Mouse (Mus musculus): ENCODE results near the gene Dab2ip.

Dab2ip gene

GRCm38 (mm10) chr2:35652984-35653383 is 94.9 kb downstream of the Dab2ip start:
- no peak for DNase-seq (ENCODE audit: low read depth, low spot score)

GRCm38 (mm10) chr2:35654795-35655194 is 96.7 kb downstream of the Dab2ip start:
- DNase-seq (ENCODE audit: low read depth, low spot score): no peak

DNA sequence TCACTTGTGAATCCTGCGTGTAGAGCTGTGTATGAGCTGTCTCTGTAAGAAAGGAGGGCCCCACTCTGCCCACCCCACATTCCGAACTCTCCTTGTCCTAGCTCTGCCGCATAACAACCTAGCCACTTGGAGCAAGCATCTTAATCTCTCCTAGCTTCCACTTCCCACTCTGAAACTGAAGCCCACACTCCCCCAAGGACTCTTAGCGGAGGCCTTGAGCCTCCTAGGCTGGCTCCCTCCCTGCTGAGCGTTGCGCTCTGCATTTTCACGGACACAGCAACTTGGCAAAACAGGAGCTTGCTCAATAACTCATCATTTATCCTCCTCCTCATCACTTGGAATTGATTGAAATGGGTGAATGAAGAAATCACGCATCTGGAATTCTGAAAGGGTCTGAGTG is 97.9 kb downstream of the Dab2ip start:
- no peak for DNase-seq (ENCODE audit: low read depth, low spot score)

DNA sequence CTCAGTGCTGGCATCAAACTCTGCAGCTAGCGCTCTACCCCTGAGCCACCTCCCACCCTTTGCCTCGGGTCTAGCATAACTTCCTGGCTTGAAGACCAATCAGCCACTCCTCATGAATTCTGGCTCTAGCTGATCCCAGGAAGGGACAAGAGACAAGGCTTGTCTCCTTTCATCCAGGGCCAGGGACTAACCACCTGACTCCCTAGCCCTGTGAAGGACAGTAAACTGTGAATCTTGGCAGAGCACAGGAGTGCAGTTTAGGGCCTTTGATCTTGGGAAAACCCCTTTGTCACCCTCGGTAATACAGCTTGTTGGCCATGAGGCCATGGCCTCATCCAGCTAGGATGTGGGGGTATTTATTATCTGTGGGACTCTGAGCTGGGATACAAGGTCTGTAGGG is 100.2 kb downstream of the Dab2ip start:
- DNase-seq (ENCODE audit: low read depth, low spot score): no peak

DNA sequence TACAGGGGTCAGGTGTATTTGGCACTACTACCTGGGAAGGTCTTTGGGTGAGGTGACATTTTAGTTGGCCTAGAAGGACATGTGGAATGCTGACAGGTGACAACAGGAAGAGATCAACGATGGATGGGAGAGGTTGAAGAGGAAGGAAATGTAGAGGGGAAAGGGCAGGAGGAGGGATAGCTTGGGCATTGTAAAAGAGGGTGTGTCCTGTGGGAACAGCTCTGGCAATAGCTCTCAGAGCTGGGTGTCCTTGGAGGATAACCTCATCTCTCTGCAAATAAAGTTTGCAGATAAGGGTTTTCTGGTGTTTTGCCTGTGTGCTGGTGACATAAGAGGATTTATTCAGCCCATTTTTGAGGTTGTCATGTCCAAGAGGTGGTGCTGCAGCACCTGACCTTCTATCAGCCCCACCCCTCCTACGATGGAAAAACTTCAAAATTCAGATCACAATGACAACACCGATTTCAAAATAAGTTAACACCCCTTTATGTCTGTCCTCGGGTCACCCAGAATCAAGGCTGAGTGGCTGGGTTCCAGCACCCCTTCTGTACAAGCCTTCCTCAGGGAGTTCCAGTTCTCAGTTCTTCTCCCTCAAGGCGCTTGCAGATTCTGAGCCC is 101.6 kb downstream of the Dab2ip start:
- DNase-seq (ENCODE audit: low read depth, low spot score): no peak

GRCm38 (mm10) chr2:35660953-35661374 is 102.9 kb downstream of the Dab2ip start:
- DNase-seq (ENCODE audit: low read depth, low spot score): peak; percentile 81

DNA sequence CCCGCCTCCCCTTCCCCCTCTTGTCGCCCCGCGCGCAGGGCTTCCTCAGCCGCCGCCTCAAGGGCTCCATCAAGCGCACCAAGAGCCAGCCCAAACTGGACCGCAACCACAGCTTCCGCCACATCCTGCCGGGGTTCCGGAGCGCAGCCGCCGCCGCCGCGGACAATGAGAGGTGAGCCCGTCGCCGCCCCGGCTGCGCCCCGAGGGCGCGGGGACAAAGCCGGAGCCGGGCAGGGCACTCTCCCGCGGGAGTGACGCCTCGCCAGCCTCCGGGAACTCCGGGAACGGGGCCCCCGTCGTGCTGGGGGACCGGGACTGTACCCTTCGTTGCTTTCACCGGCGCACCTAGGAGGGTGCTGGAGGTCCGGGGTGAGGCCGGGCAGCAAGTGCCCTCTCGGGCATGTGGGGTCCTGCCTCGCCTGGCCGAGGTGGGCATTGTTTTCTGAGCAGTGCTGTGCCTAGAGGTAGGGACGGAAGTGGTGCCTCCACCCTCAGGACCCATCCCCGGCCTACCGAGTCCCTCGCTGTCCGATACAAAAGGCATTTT is 103.5 kb downstream of the Dab2ip start:
- DNase-seq (ENCODE audit: low read depth, low spot score): no peak

- no peak for DNase-seq (ENCODE audit: low read depth, low spot score)
These were observed 104.0 kb downstream of the Dab2ip start for GRCm38 (mm10) chr2:35662001-35662491.

DNA sequence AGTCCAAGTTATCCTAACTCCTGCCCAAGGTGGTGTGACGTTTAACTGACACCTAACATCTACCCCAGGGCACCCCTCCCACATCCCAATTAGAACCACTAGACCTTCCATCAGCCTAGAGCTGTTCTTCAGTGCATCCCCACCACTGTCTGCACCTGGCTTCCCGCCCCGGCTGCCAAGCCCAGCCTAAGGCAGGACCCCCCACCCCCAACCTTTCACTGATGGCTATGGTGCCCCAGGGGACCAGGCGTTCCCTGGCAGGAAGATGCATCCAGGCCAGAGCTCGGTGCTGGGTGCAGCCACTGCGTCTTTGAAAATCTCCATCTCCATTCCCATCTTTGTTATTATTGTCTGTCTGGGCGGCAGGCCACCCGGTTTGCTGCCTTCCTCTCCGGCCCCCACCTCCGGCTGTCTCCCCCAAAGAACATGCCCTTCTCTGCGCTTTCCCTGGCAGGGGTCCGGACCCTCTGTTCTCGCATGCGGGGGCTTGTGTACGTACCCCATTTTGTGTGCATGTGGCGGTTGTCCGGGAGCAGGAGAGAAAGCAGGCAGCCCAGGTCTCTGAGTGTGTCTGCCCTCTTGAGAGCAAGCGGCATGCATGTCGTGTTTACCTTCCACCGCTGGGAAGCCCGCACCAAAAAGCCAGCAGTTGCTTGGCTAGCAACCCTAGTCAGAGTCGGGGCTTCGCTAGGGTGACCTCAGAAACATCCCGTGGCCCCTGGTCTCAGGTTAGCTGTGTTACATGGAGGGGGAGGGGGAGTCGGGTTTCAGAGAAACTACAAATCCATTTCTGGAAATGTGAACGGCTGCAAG is 104.9 kb downstream of the Dab2ip start:
- no peak for DNase-seq (ENCODE audit: low read depth, low spot score)

DNA sequence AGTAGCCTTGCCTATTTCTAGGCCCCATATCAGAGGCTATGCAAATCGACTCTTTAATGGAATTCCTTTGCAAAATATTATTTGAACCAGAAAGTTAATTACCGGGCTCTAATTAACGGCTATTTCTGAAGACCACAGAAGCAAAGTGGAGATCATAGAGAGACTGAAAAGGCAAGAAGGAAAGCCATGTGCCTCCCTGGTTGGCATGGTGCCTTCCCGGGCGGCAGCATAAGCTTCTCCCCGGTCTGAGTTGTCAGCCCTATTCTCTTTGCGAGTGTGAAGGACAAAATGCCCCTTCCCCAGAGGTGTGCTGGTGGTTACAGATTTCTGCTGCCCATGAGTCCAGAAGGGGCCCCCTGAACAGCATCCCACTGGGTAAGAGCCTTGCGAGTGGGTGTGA is 109.7 kb downstream of the Dab2ip start:
- no peak for DNase-seq (ENCODE audit: low read depth, low spot score)

DNA sequence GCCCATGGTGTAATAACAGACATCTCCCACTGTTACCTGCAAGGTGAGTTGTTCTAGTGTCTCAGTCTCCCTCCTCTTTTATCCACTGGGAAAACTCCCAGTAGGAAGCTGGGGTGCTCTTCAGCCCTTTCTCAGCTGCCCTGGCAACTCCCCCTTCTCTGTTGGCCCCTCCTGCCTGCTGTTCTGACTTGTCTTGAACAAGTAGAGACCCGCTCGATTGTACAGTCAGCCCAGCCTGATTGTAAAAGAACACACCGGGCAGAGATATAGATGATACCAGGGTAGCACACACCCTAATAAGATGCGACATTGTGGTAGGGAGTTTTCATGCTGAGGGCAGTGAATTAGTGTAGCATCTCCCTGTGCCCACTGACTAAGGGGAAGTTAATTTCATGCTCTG is 111.2 kb downstream of the Dab2ip start:
- DNase-seq (ENCODE audit: low read depth, low spot score): no peak

DNA sequence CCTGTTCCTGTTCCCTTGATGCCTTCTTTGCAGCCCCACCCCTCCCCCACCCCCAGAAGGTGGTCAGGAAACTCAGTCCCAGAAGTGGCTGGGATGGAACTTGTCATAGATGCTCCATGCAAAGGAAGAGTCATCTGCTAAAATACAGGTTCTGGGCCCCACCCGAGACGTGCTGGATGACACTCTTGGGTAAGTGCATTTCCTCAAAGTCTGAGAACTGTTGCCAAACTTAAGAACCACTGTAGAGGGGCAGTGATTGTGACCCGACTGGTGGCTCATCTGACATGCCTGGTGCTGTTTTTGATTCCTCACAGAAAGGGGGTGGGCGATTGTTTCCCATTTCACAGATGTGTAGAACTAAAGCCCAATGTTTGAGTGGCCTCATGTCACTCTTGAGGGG is 111.7 kb downstream of the Dab2ip start:
- no peak for DNase-seq (ENCODE audit: low read depth, low spot score)

DNA sequence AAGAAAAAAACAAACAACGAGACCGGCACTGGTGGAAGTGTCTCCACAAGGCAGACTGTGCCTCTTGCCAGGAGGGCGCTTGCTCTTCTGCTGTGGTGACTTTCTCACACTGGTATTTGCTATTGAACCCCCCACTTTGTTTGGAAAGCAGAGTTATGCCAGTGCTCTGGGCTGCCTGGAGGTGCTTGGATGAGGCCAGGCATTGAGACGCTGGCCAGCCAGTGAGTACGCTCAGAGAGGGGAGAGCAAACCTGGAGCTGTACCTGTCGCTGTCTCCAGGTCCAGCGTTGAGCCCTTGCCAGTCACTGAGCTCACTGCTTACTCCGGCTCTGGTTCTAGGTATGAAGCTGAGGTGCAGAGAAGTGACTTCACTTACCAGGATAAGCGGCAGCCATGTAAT is 112.2 kb downstream of the Dab2ip start:
- DNase-seq (ENCODE audit: low read depth, low spot score): no peak

- DNase-seq (ENCODE audit: low read depth, low spot score): no peak
These were observed 114.2 kb downstream of the Dab2ip start for GRCm38 (mm10) chr2:35671980-35672910.

DNA sequence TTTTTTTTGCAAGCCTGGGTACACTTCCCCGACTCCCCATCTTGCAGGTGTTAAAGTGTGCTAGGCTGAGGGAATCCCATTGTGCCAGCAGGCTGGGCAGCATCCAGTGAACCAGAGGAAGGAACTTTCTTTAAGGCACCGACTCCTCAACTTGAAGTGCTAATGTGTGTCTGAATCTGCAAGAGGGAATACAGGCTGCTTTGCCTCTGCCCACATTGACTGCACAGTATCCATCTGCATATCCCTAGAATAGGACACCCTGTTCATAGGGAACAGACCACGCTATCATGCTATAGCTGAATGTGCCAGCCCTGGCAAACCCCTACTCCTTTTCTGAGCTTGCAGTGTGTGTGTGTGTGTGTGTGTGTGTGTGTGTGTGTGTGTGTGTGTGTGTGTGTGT is 115.1 kb downstream of the Dab2ip start:
- no peak for DNase-seq (ENCODE audit: low read depth, low spot score)

DNA sequence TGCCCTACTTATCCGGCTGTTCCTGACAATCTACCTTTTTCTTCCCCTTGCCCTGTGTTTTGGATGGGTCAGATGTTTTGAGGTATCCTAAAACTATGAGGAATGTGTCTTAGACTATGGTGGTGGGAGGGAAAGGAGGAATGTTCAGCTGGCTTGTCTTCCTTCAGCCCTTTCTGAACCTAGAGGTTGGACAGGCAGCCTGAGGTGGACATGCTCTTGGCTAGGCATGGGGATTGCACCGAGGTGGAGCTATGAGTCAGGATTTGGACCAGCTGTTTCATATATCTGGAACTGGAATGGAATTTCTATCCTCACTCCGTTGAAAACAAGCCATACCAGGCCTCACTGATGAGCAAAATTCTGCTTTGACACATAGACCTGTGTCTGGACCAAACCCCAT is 115.9 kb downstream of the Dab2ip start:
- no peak for DNase-seq (ENCODE audit: low read depth, low spot score)

DNA sequence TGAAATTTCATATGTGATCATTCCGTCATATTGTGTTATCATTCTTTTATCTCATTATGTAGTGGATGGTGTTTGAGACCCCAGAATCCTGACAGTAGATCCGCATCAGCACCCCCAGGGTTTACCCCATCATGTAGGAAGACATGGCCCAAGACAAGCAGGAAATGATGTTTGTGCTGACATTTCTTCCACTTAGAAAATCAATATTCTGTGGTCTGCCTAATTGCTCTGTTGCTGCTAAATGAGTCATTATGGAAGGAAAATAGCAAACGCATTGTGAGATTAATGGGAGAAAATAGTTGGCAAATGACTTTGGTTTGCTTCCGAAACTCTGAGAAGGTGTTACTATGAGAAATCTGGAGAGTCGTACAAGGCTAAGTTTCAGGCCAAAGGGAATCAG is 116.4 kb downstream of the Dab2ip start:
- no peak for DNase-seq (ENCODE audit: low read depth, low spot score)

DNA sequence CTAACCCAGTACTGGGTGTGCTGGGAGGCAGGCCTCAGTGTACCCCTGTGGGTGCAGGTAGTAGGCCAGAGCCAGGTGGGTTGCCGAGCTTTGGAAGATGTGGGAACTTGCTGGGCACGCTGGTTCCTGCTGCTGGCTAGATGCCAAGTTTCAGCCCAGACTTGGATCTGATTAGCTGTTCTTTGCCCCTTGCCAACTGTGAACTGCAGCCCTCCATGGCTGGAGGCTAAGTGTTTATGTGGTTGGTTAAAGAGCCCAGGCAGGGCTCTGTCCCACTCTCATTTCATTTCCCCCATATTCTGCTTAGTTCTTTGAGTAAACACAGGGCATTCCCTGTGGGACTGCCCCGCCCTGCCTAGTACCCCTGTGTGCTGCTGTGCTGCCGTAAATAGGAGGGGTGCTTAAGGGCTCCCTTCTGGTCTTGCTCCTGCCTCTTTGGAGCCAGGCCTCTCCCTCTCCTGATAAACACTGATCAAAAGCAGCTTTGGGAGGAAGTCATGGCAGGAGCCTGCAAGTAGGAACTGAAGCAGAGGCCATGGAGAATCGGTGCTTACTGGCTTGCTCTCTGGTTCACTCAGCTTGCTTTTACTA is 118.1 kb downstream of the Dab2ip start:
- DNase-seq (ENCODE audit: low read depth, low spot score): no peak

DNA sequence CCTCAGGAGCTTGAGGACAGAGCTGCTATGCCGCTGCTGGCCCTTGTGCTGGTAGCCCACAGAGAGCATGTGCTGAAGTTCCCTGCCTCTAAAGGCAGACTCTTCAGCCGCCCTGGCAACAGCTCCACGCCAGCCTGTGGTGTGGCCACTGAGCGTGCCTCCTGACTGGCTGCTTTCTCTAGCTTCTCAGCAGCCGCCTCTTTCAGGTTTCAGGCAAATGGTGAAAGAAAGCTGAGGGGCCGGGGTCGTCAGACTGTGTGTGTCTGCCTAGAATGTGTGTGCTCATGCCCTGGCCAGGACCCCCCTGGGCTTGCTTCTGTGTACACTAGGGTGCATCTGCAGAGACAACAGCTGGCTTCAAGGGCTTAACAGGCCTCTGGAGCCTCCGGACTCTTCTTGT is 119.8 kb downstream of the Dab2ip start:
- DNase-seq (ENCODE audit: low read depth, low spot score): no peak

DNA sequence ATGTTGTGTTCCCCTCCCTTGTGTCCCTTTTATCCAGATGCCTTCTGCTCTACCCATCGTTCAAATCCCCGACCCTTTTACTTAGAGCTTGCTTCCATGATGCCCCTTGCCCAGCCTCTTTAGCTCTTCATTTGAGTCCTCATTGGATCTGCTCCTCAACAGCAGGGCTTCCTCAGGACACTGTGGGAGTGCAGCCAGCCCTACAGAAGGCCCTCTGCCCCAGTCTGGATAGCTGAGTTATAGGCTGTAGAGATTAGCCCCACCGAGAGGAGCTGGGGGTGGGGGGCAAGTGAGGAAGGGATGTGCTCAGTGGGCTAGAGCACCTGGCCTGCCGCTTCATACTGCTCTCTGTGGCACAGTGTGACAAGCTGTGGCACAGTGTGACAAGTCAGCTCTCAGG is 120.4 kb downstream of the Dab2ip start:
- no peak for DNase-seq (ENCODE audit: low read depth, low spot score)

Measured in embryo, embryonic 11.5 days (tissue).